Mouse (Mus musculus): ENCODE results near the gene D17H6S53E.

- TF ChIP-seq TAL1 (conservative IDR thresholded peaks at IDR 0.05; ENCODE audit: low read depth, low read length) (no peak), CTCF (IDR thresholded peaks at IDR 0.05; ENCODE audit: low read depth, low read length) (no peak), GATA1 (IDR thresholded peaks at IDR 0.05; ENCODE audit: borderline replicate concordance, low read length) (no peak), POLR2AphosphoS5 (IDR thresholded peaks at IDR 0.05; ENCODE audit: insufficient replicate concordance, low read depth, low read length) (no peak)
Observed at GRCm38 (mm10) chr17:35100196-35100765, 25.9 kb upstream of the D17H6S53E start.
